Mouse (Mus musculus) effector memory CD4-positive, alpha-beta T cell, adult 7 months (primary cell): ENCODE results near the gene Gm4744. TPM values are rescaled to one million over a fixed set of nuclear protein-coding genes. Genes with fewer than 3 reads are reported as not detected.

ENCODE experiments used
- polyA plus RNA-seq: library from polyadenylated mRNA; unstranded; fragments of 100-300 nt; shearing (Covaris generic); gene quantifications from one replicate; pipeline ENCODE4 v1.2.1, GENCODE M21; 2017

Gm4744 gene
- not detected for polyA plus RNA-seq

GRCm38 (mm10) chr6:40951770-40952169 is at the start of gene Gm4744:
Gm4744 (minus strand) TSS chr6:40951870.

GRCm38 (mm10) chr6:40999379-40999778 is 47.7 kb upstream of the Gm4744 start, which contains the start of gene Gm2663:
Gm2663 (minus strand) TSS chr6:40999479.

GRCm38 (mm10) chr6:40964454-40964853 is 12.8 kb upstream of the Gm4744 start, which contains the start of gene 1810009J06Rik:
1810009J06Rik (plus strand) TSS chr6:40964754.

GRCm38 (mm10) chr6:40940457-40940856 is 11.2 kb downstream of the Gm4744 start, which contains the start of gene 1700074P13Rik:
1700074P13Rik (minus strand) TSS chr6:40940557.

GRCm38 (mm10) chr6:40900287-40900686 is 51.4 kb downstream of the Gm4744 start, which contains the start of gene Prss58:
Prss58 (minus strand) TSS chr6:40900387.

Other genes with a start within 250 kb of the Gm4744 start
- gene Moxd2, start 64.4 kb downstream of the Gm4744 start, polyA plus RNA-seq, result not detected
- not detected for gene Prss58, start 51.5 kb downstream of the Gm4744 start, polyA plus RNA-seq
- gene 1700074P13Rik, start 11.3 kb downstream of the Gm4744 start, polyA plus RNA-seq, result not detected
- gene 1810009J06Rik, start 12.9 kb upstream of the Gm4744 start, polyA plus RNA-seq, result not detected
- not detected for gene Gm2663, start 47.6 kb upstream of the Gm4744 start, polyA plus RNA-seq
- gene 2210010C04Rik, start 83.6 kb upstream of the Gm4744 start, polyA plus RNA-seq, result 0.17 TPM